Mouse (Mus musculus) heart, embryonic 16.5 days (tissue): ENCODE results near the gene Myl4. TPM values are rescaled to one million over a fixed set of nuclear protein-coding genes. Genes with fewer than 3 reads are reported as not detected.

ENCODE experiments used
- ATAC-seq: fragments of 200-750 bp; cut with Nextera tagmentation; replicated peaks from 2 replicates; pipeline ENCODE4 v1.8.0; 2017; ENCODE audit warnings: moderate number of reproducible peaks; ENCODE audit not compliant: insufficient read depth, low FRiP score; ENCODE audit errors: extremely low read depth
- H3K27ac ChIP-seq: fragments of 300-500 bp; sonication (generic); 2 replicates; pipeline ENCODE4 v1.5.1; 2014; ENCODE audit warnings: mild to moderate bottlenecking, low read length, control low read depth, moderate library complexity
- H3K27me3 ChIP-seq: fragments of 300-500 bp; sonication (generic); 2 replicates; pipeline ENCODE4 v1.6.1; 2014; ENCODE audit warnings: low read length, mixed read lengths; ENCODE audit not compliant: control insufficient read depth, insufficient read depth
- H3K36me3 ChIP-seq: fragments of 300-500 bp; sonication (generic); 2 replicates; pipeline ENCODE4 v1.6.1; 2014; ENCODE audit not compliant: control insufficient read depth, insufficient read depth
- H3K4me1 ChIP-seq: fragments of 300-500 bp; sonication (generic); 2 replicates; pipeline ENCODE4 v1.6.1; 2014; ENCODE audit warnings: low read length, mixed read lengths; ENCODE audit not compliant: control insufficient read depth, insufficient read depth
- H3K4me2 ChIP-seq: fragments of 300-500 bp; sonication (generic); 2 replicates; pipeline ENCODE4 v1.6.1; 2014; ENCODE audit warnings: low read depth, mild to moderate bottlenecking, control low read depth, low read length
- H3K4me3 ChIP-seq: fragments of 300-500 bp; sonication (generic); 2 replicates; pipeline ENCODE4 v1.5.1; 2014; ENCODE audit warnings: mild to moderate bottlenecking, control low read depth, low read length
- H3K9ac ChIP-seq: fragments of 300-500 bp; sonication (generic); 2 replicates; pipeline ENCODE4 v1.6.1; 2014; ENCODE audit warnings: low read length, control low read depth
- H3K9me3 ChIP-seq: fragments of 300-500 bp; sonication (generic); replicated peaks from 2 replicates; pipeline ENCODE4 v1.6.1; 2016; ENCODE audit warnings: low read length; ENCODE audit not compliant: control insufficient read depth
- WGBS: fragments of 180-500 bp; shearing (Covaris S2); extraction: QIAGEN DNeasy Blood & Tissue Kit; methylation state at CpG from one replicate; pipeline ENCODE4 v1.1.7; 2014; 5-methylcytosine and 5-hydroxymethylcytosine counted together
- polyA plus RNA-seq: library from polyadenylated mRNA; unstranded; fragments of >200 nt; fragmentation: Nextera tagmentation; extraction: Ambion mirVana; gene quantifications from 2 replicates; pipeline ENCODE4 v1.2.1, GENCODE M21; 2015

Gene Myl4
- polyA plus RNA-seq, 1 experiment from 2014 or later, result 1,841 TPM

- H3K9me3 ChIP-seq, result no peaks in the 10 kb centered on the region
- 77% methylated on average over 5 of the region's 5 CpGs for WGBS
- H3K27ac ChIP-seq, result no peak overlapping the region
- H3K4me1 ChIP-seq, result peaks cover 13% of the 10 kb centered on the region
- no peaks in the 10 kb centered on the region for H3K36me3 ChIP-seq
- no peak overlapping the region for H3K4me2 ChIP-seq
- H3K27me3 ChIP-seq, result no peaks in the 10 kb centered on the region
- no peak for ATAC-seq
- H3K9ac ChIP-seq, result no peak overlapping the region
- H3K4me3 ChIP-seq, result no peak overlapping the region
Observed at GRCm38 (mm10) chr11:104628566-104628965, 78.1 kb downstream of the Myl4 start.

- no peak overlapping the region for H3K4me3 ChIP-seq
- no peaks in the 10 kb centered on the region for H3K27me3 ChIP-seq
- 59% methylated on average over 7 of the region's 7 CpGs for WGBS
- no peaks in the 10 kb centered on the region for H3K36me3 ChIP-seq
- no peak overlapping the region for H3K9ac ChIP-seq
- H3K4me1 ChIP-seq, result peaks cover 4% of the 10 kb centered on the region
- no peaks in the 10 kb centered on the region for H3K9me3 ChIP-seq
- H3K4me2 ChIP-seq, result no peak overlapping the region
- H3K27ac ChIP-seq, result no peak overlapping the region
- ATAC-seq, result no peak
Observed at GRCm38 (mm10) chr11:104630185-104630835, 79.8 kb downstream of the Myl4 start.

- Histone ChIP-seq H3K27ac (no peak overlapping the region), H3K36me3 (no peaks in the 10 kb centered on the region), H3K4me3 (no peak overlapping the region), H3K4me1 (peaks cover under 1% of the 10 kb centered on the region), H3K9ac (no peak overlapping the region), H3K4me2 (no peak overlapping the region), H3K9me3 (no peaks in the 10 kb centered on the region), H3K27me3 (no peaks in the 10 kb centered on the region)
- ATAC-seq, result no peak
- 57% methylated on average over 1 of the region's 1 CpGs for WGBS
Observed at GRCm38 (mm10) chr11:104631306-104631705, 80.8 kb downstream of the Myl4 start.

GRCm38 (mm10) chr11:104637010-104637409 lies 86.5 kb downstream of the Myl4 start:
- whole genome bisulfite sequencing, result 82% methylated on average over 14 of the region's 14 CpGs

GRCm38 (mm10) chr11:104638006-104638405 lies 87.5 kb downstream of the Myl4 start:
- Histone ChIP-seq H3K27ac (no peak overlapping the region), H3K4me2 (no peak overlapping the region), H3K4me1 (no peaks in the 10 kb centered on the region), H3K4me3 (no peak overlapping the region), H3K9ac (no peak overlapping the region), H3K27me3 (no peaks in the 10 kb centered on the region), H3K36me3 (no peaks in the 10 kb centered on the region), H3K9me3 (no peaks in the 10 kb centered on the region)
- ATAC-seq, result no peak
- 75% methylated on average over 5 of the region's 5 CpGs for WGBS

More at GRCm38 (mm10) chr11:104637010-104637409, 86.5 kb downstream of the Myl4 start:
- Histone ChIP-seq H3K9me3 (no peaks in the 10 kb centered on the region), H3K27ac (no peak overlapping the region), H3K36me3 (no peaks in the 10 kb centered on the region), H3K9ac (no peak overlapping the region), H3K27me3 (no peaks in the 10 kb centered on the region), H3K4me3 (no peak overlapping the region), H3K4me1 (no peaks in the 10 kb centered on the region), H3K4me2 (no peak overlapping the region)
- no peak for ATAC-seq

- H3K9me3 ChIP-seq, result no peaks in the 10 kb centered on the region
- no peaks in the 10 kb centered on the region for H3K36me3 ChIP-seq
- H3K4me1 ChIP-seq, result no peaks in the 10 kb centered on the region
Observed at GRCm38 (mm10) chr11:104638906-104639305, 88.4 kb downstream of the Myl4 start.

GRCm38 (mm10) chr11:104639634-104640033 lies 89.2 kb downstream of the Myl4 start:
- H3K27me3 ChIP-seq, result no peaks in the 10 kb centered on the region
- no peak overlapping the region for H3K27ac ChIP-seq
- ATAC-seq, result no peak
- H3K9me3 ChIP-seq, result no peaks in the 10 kb centered on the region
- H3K4me3 ChIP-seq, result no peak overlapping the region
- H3K4me1 ChIP-seq, result no peaks in the 10 kb centered on the region
- H3K36me3 ChIP-seq, result no peaks in the 10 kb centered on the region
- WGBS, result 73% methylated on average over 9 of the region's 9 CpGs
- no peak overlapping the region for H3K4me2 ChIP-seq
- H3K9ac ChIP-seq, result no peak overlapping the region

More at GRCm38 (mm10) chr11:104638906-104639305, 88.4 kb downstream of the Myl4 start:
- Histone ChIP-seq H3K4me3 (no peak overlapping the region), H3K27ac (no peak overlapping the region), H3K9ac (no peak overlapping the region), H3K4me2 (no peak overlapping the region), H3K27me3 (no peaks in the 10 kb centered on the region)
- WGBS, result 61% methylated on average over 2 of the region's 2 CpGs
- ATAC-seq, result no peak

- Histone ChIP-seq H3K27me3 (no peaks in the 10 kb centered on the region), H3K4me1 (no peaks in the 10 kb centered on the region), H3K4me3 (no peak overlapping the region), H3K4me2 (no peak overlapping the region), H3K36me3 (no peaks in the 10 kb centered on the region), H3K9me3 (no peaks in the 10 kb centered on the region), H3K27ac (no peak overlapping the region), H3K9ac (no peak overlapping the region)
- WGBS, result 74% methylated on average over 10 of the region's 10 CpGs
- no peak for ATAC-seq
Observed at GRCm38 (mm10) chr11:104640894-104641293, 90.4 kb downstream of the Myl4 start.

- no peak overlapping the region for H3K4me3 ChIP-seq
- H3K9ac ChIP-seq, result no peak overlapping the region
- no peak overlapping the region for H3K4me2 ChIP-seq
- no peaks in the 10 kb centered on the region for H3K4me1 ChIP-seq
- H3K36me3 ChIP-seq, result no peaks in the 10 kb centered on the region
- no peak overlapping the region for H3K27ac ChIP-seq
- 87% methylated on average over 4 of the region's 4 CpGs for WGBS
- no peaks in the 10 kb centered on the region for H3K9me3 ChIP-seq
- H3K27me3 ChIP-seq, result no peaks in the 10 kb centered on the region
- no peak for ATAC-seq
Observed at GRCm38 (mm10) chr11:104643236-104643635, 92.8 kb downstream of the Myl4 start.
